Mouse (Mus musculus): Measurements from ENCODE around the gene Crybb1. TPM values are rescaled to one million over a fixed set of nuclear protein-coding genes. Genes with fewer than 3 reads are reported as not detected.
A peak's percentile ranks its signal among the peaks of the same experiment; 100 is the strongest.

Crybb1 gene
- polyA plus RNA-seq, 1 experiment: 0.46 TPM

DNA sequence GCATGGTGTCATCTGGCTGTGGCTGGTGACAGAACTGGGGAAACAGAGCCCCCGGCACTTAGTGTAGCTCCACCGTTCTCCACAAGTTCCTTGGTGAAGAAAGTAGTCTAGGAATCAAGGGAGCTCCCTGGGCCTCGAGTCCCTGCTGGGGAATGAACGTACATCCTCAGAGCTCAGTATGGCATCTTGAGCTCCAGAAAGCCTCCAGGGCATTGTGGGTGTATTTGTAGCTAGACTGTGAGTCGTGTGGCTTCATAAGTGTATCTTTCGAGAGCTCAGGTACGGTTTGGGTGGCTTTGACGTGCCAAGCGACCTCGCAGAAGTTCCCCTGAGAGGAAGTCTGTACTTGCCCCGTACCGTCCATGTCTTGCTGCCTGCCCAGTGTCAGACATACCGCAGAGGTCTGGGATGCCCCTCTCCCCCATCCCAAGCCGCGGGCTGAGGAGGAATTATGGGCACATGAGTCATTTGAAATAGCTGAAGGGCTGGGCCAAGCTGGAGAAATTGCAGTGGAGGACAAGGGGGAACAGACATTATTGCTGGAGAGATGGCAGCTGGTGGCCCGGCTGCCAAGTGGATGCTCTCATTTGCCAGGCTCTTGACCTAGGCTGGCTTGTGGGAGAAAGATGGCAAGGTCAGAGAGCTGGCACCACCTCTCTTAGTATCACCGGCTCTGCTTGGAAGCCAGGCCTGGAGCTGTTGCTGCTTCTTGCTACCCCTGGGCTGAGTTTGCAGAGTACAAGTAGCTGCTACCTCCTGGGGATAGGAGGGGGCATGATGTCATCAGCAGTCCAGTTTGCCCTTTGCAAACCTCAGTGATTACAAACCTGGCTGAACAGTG lies 23.8 kb downstream of the Crybb1 start:
- Histone ChIP-seq H3K36me3 (ENCODE audit: control insufficient read depth, insufficient read depth, low read length) (no peaks in the 10 kb centered on the region), H3K4me1 (ENCODE audit: control insufficient read depth, insufficient read depth, insufficient read length) (peaks cover 56% of the 10 kb centered on the region), H3K4me3 (ENCODE audit: extremely low read depth, insufficient read depth, insufficient read length) (peak overlapping the region; percentile 12; the same call in 1 of the 2 replicates), H3K27ac (ENCODE audit: insufficient read depth, low read length) (peak overlapping the region; percentile 71), H3K27me3 (ENCODE audit: control insufficient read depth, insufficient read depth, low read length) (no peaks in the 10 kb centered on the region)
- DNase-seq (ENCODE audit: low read depth in 1 of 2, low spot score in 2 of 2): no peak
- TF ChIP-seq CTCF (IDR thresholded peaks at IDR 0.05; ENCODE audit: extremely low read depth, insufficient read depth, insufficient read length, insufficient replicate concordance): no peak
- no peak for TF ChIP-seq POLR2A (IDR thresholded peaks at IDR 0.05; ENCODE audit: low read depth, low read length)
- WGBS: 27% methylated on average over 17 of the region's 17 CpGs

DNA sequence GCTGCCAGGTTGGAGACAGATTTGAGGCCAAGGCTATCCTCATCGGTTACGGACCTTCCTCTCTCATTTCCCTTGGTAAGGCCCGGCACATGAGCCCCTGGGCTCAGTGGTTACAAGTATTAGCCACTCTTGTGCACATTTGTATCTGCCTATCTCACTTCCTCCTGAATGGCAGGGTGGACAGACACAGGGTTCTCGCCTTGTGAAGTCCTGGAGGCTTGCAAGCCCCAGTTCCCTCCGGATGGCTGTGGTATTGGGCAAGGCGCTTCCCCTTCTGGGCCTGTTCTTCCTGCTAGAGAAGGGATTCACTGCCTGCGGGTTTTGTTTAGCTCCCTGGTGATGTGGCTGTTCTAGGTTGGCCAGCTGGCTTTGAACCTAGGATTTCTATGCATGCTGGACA lies 24.5 kb downstream of the Crybb1 start:
- H3K4me1 ChIP-seq (ENCODE audit: control insufficient read depth, insufficient read depth, insufficient read length): peaks cover 49% of the 10 kb centered on the region
- 33% methylated on average over 7 of the region's 7 CpGs for WGBS
- no peaks in the 10 kb centered on the region for H3K36me3 ChIP-seq (ENCODE audit: control insufficient read depth, insufficient read depth, low read length)
- H3K4me3 ChIP-seq (ENCODE audit: extremely low read depth, insufficient read depth, insufficient read length): no peak overlapping the region
- no peak for TF ChIP-seq POLR2A (IDR thresholded peaks at IDR 0.05; ENCODE audit: low read depth, low read length)
- TF ChIP-seq CTCF (IDR thresholded peaks at IDR 0.05; ENCODE audit: extremely low read depth, insufficient read depth, insufficient read length, insufficient replicate concordance): no peak
- H3K27me3 ChIP-seq (ENCODE audit: control insufficient read depth, insufficient read depth, low read length): no peaks in the 10 kb centered on the region
- peak overlapping the region; percentile 71 for H3K27ac ChIP-seq (ENCODE audit: insufficient read depth, low read length)
- DNase-seq (ENCODE audit: low read depth in 1 of 2, low spot score in 2 of 2): no peak

DNA sequence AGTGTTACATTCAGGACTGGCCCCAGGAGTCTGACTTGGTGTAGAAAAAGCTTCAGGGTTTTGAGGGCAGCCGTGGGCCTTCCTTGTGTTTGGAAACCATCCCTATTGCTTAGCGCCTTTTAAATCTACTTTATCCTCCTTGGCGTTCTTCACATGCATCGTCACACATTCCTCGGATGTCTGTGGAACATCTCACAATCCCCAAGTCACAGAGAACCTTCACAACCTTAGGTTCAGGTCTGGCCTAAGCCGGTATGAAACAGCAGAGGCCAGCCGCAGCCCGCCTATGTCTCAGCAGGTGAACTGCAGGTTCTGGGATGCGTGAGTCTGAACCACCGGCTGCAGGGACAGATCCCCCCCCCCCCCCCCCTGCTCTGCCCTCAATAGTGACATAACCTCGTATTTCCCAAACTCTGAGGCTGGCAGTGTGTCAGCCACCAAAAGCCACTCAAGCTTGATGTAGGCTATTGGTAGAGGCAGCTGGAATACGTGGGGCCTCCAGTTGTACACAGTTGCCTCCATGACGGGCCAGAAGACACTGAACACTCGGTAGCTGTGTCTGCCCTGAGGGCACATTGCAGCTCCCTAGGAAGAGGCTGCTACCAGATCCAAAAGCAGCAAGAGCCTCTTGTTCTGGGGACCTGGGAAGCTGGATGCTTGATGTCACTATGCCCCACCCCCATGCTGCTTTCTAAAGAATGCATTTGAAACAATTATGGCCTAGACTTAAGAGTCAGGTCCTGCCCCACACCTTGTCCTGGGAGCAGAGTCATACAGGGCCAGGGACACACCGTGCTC lies 25.4 kb downstream of the Crybb1 start:
- no peak for DNase-seq (ENCODE audit: low read depth in 1 of 2, low spot score in 2 of 2)
- peaks cover 54% of the 10 kb centered on the region for H3K4me1 ChIP-seq (ENCODE audit: control insufficient read depth, insufficient read depth, insufficient read length)
- 77% methylated on average over 15 of the region's 15 CpGs for WGBS
- no peaks in the 10 kb centered on the region for H3K36me3 ChIP-seq (ENCODE audit: control insufficient read depth, insufficient read depth, low read length)
- H3K27ac ChIP-seq (ENCODE audit: insufficient read depth, low read length): peak overlapping the region; percentile 34; the same call in 1 of the 2 replicates
- no peak overlapping the region for H3K4me3 ChIP-seq (ENCODE audit: extremely low read depth, insufficient read depth, insufficient read length)
- TF ChIP-seq POLR2A (IDR thresholded peaks at IDR 0.05; ENCODE audit: low read depth, low read length) (no peak), CTCF (IDR thresholded peaks at IDR 0.05; ENCODE audit: extremely low read depth, insufficient read depth, insufficient read length, insufficient replicate concordance) (no peak)
- H3K27me3 ChIP-seq (ENCODE audit: control insufficient read depth, insufficient read depth, low read length): no peaks in the 10 kb centered on the region

DNA sequence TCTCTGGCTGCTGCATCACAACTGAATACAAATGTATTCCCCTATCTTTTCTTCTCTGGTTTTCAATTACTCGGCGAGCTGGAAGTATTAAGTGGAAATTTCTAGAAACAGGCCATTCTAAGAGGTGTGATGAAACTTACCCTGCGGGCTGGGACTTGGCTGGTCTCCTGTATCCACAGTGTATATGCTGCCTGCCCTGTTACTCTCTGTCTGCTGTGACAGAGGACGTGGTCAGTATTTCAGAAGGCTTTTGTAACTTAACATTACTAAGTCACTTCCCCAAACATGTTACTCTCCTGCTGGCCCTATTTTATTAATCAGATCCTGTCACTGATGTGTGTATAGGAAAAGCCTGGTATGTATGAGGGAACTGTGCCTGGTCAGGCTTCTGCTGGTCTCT lies 26.1 kb downstream of the Crybb1 start:
- no peak for DNase-seq (ENCODE audit: low read depth in 1 of 2, low spot score in 2 of 2)
- Histone ChIP-seq H3K4me3 (ENCODE audit: extremely low read depth, insufficient read depth, insufficient read length) (no peak overlapping the region), H3K4me1 (ENCODE audit: control insufficient read depth, insufficient read depth, insufficient read length) (peaks cover 60% of the 10 kb centered on the region), H3K27ac (ENCODE audit: insufficient read depth, low read length) (peak overlapping the region; percentile 34; the same call in 1 of the 2 replicates), H3K27me3 (ENCODE audit: control insufficient read depth, insufficient read depth, low read length) (no peaks in the 10 kb centered on the region), H3K36me3 (ENCODE audit: control insufficient read depth, insufficient read depth, low read length) (no peaks in the 10 kb centered on the region)
- WGBS: 64% methylated on average over 4 of the region's 4 CpGs
- no peak for TF ChIP-seq POLR2A (IDR thresholded peaks at IDR 0.05; ENCODE audit: low read depth, low read length)
- TF ChIP-seq CTCF (IDR thresholded peaks at IDR 0.05; ENCODE audit: extremely low read depth, insufficient read depth, insufficient read length, insufficient replicate concordance): no peak

DNA sequence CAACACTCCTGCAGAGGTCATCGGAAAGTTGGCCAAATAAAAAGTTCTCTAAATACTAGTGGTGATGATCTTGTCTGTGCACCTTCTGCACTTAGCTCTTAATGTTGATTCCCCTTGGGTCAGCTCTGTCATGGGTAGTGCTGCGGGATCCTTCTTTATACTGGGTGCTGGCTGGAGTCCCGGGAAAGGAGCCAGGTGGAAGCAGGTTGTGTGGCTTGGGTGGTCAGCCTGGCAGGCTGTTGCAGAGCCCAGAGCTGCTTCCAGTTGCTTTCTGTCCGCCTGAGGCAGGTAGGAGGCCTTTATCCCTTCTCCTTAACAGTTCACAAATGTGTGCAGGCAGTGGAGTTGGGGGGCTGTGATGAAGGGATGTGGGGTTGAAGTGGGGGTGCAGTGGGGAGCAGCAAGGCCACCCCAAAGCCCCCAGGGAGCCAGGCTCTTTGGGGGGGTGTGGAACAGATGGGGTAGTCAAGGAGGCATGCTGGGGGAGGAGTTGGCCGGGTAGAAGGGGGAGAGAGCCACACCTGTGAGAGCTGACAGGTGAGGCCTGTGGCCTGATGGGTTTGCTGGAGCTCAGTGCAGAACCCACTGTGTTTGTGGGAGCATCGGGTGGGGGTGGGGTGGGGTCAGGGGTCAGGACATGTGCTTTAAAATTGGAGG lies 26.6 kb downstream of the Crybb1 start:
- WGBS: 52% methylated on average over 6 of the region's 6 CpGs
- Histone ChIP-seq H3K27ac (ENCODE audit: insufficient read depth, low read length) (peak overlapping the region; percentile 48), H3K4me3 (ENCODE audit: extremely low read depth, insufficient read depth, insufficient read length) (no peak overlapping the region), H3K36me3 (ENCODE audit: control insufficient read depth, insufficient read depth, low read length) (no peaks in the 10 kb centered on the region), H3K27me3 (ENCODE audit: control insufficient read depth, insufficient read depth, low read length) (no peaks in the 10 kb centered on the region), H3K4me1 (ENCODE audit: control insufficient read depth, insufficient read depth, insufficient read length) (peaks cover 64% of the 10 kb centered on the region)
- TF ChIP-seq CTCF (IDR thresholded peaks at IDR 0.05; ENCODE audit: extremely low read depth, insufficient read depth, insufficient read length, insufficient replicate concordance) (no peak), POLR2A (IDR thresholded peaks at IDR 0.05; ENCODE audit: low read depth, low read length) (no peak)
- no peak for DNase-seq (ENCODE audit: low read depth in 1 of 2, low spot score in 2 of 2)

DNA sequence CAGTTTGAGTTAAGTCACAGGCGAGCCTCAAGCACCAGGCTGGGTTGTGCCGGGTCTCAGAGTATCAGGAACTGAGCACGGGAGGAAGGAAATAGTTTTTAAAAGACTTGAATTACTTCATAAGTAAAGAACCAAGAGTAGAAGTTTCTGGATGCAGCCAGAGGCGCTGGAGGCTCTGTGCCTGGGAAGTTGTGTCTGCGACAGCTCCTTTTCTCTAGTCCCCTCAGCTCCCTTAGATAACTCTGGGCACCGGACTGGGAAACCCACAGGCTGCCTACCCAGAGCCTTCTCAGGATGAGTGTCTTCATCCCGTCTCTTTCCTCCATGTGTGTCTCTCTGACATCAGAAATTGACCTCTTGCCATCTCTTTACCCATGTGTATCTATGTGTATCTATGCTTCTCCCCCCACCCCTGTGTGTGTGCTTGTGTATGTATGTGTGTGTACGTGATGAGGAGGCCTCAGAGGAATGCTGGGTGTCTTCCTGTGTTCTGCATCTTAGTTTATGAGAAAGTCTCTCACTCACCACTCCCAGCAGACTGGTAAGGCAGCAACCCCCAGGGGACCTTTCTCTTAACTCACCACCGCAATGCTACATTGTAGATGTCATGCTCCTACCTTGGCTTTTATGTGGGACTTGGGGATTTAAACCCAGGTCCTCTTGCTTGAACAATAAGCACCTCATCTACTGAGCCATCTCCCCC lies 27.3 kb downstream of the Crybb1 start:
- TF ChIP-seq POLR2A (IDR thresholded peaks at IDR 0.05; ENCODE audit: low read depth, low read length) (no peak), CTCF (IDR thresholded peaks at IDR 0.05; ENCODE audit: extremely low read depth, insufficient read depth, insufficient read length, insufficient replicate concordance) (no peak)
- Histone ChIP-seq H3K4me1 (ENCODE audit: control insufficient read depth, insufficient read depth, insufficient read length) (peaks cover 71% of the 10 kb centered on the region), H3K36me3 (ENCODE audit: control insufficient read depth, insufficient read depth, low read length) (no peaks in the 10 kb centered on the region), H3K4me3 (ENCODE audit: extremely low read depth, insufficient read depth, insufficient read length) (no peak overlapping the region), H3K27ac (ENCODE audit: insufficient read depth, low read length) (peak overlapping the region; percentile 60), H3K27me3 (ENCODE audit: control insufficient read depth, insufficient read depth, low read length) (no peaks in the 10 kb centered on the region)
- 25% methylated on average over 9 of the region's 9 CpGs for WGBS
- no peak for DNase-seq (ENCODE audit: low read depth in 1 of 2, low spot score in 2 of 2)
